Mouse (Mus musculus) hindlimb bud, embryonic 11.5 days (tissue): ENCODE data around the gene Spsb1.

Experiments used
- DNase-seq: peaks from one replicate; pipeline ENCODE4 v3.0.0-alpha.2; 2012; ENCODE audit warnings: low read depth, low spot score; ENCODE audit errors: extremely low spot score

Gene Spsb1

GRCm38 (mm10) chr4:149889851-149890250 lies 65.0 kb downstream of the Spsb1 start:
- DNase-seq = no peak

- no peak for DNase-seq
Measured at GRCm38 (mm10) chr4:149888736-149889470, 65.9 kb downstream of the Spsb1 start.

- DNase-seq = no peak
Measured at GRCm38 (mm10) chr4:149888156-149888555, 66.7 kb downstream of the Spsb1 start.

- DNase-seq = no peak
Measured at GRCm38 (mm10) chr4:149886298-149887271, 68.3 kb downstream of the Spsb1 start.

GRCm38 (mm10) chr4:149883990-149884389 lies 70.9 kb downstream of the Spsb1 start:
- no peak for DNase-seq

GRCm38 (mm10) chr4:149882139-149882916 lies 72.5 kb downstream of the Spsb1 start:
- no peak for DNase-seq

GRCm38 (mm10) chr4:149880908-149881307 lies 73.9 kb downstream of the Spsb1 start:
- DNase-seq = no peak

GRCm38 (mm10) chr4:149879980-149880379 lies 74.9 kb downstream of the Spsb1 start:
- no peak for DNase-seq

- no peak for DNase-seq
Measured at GRCm38 (mm10) chr4:149878021-149878449, 76.8 kb downstream of the Spsb1 start.

- DNase-seq = no peak
Measured at GRCm38 (mm10) chr4:149877202-149877601, 77.6 kb downstream of the Spsb1 start.

- DNase-seq = no peak
Measured at GRCm38 (mm10) chr4:149876761-149877160, 78.1 kb downstream of the Spsb1 start.

GRCm38 (mm10) chr4:149875986-149876501 lies 78.8 kb downstream of the Spsb1 start:
- no peak for DNase-seq

- DNase-seq = no peak
Measured at GRCm38 (mm10) chr4:149875296-149875695, 79.5 kb downstream of the Spsb1 start.

GRCm38 (mm10) chr4:149872236-149872635 lies 82.6 kb downstream of the Spsb1 start:
- DNase-seq = no peak

GRCm38 (mm10) chr4:149871582-149871981 lies 83.3 kb downstream of the Spsb1 start:
- DNase-seq = no peak

- DNase-seq = no peak
Measured at GRCm38 (mm10) chr4:149871014-149871413, 83.8 kb downstream of the Spsb1 start.

- DNase-seq = no peak
Measured at GRCm38 (mm10) chr4:149870412-149870811, 84.4 kb downstream of the Spsb1 start.

GRCm38 (mm10) chr4:149868725-149869124 lies 86.1 kb downstream of the Spsb1 start:
- no peak for DNase-seq

GRCm38 (mm10) chr4:149868009-149868408 lies 86.8 kb downstream of the Spsb1 start:
- no peak for DNase-seq

- no peak for DNase-seq
Measured at GRCm38 (mm10) chr4:149867351-149867750, 87.5 kb downstream of the Spsb1 start.

- no peak for DNase-seq
Measured at GRCm38 (mm10) chr4:149864395-149864794, 90.4 kb downstream of the Spsb1 start.
